Mouse (Mus musculus) layer of hippocampus, adult 2 months (tissue): ENCODE results near the gene Hmg20b. TPM values are rescaled to one million over a fixed set of nuclear protein-coding genes. Genes with fewer than 3 reads are reported as not detected.

Source experiments
- DNase-seq, 2 experiments: peaks; one replicate each; pipeline ENCODE4 v3.0.0; 2022; ENCODE audit warnings: low spot score in 2 of 2
- H3K27ac ChIP-seq: fragments of 200-600 bp; 2 replicates; pipeline ENCODE4 v1.8.1; 2022
- H3K4me3 ChIP-seq: fragments of 200-600 bp; 2 replicates; pipeline ENCODE4 v1.8.1; 2022; ENCODE audit warnings: mild to moderate bottlenecking
- CTCF ChIP-seq: fragments of 200-600 bp; conservative IDR thresholded peaks from 2 replicates; pipeline ENCODE4 v1.8.1; 2022; ENCODE audit warnings: antibody characterized with exemption, mild to moderate bottlenecking, moderate library complexity
- total RNA-seq, 2 experiments: library from RNA; stranded (reverse); gene quantifications; 2 replicates each; pipeline ENCODE4 v1.2.3; 2021

Hmg20b gene
- total RNA-seq, 2 experiments from 2014 or later = 27.5 to 30.8 TPM

GRCm38 (mm10) chr10:81316338-81317060 is 33.8 kb downstream of the Hmg20b start:
- H3K4me3 ChIP-seq = no peak overlapping the region
- peak; percentile 70 for TF ChIP-seq CTCF
- H3K27ac ChIP-seq = peak overlapping the region; percentile 39; the same call in 1 of the 2 replicates
- peak in 1 of 2 experiments; percentile 45 for DNase-seq

- no peak for TF ChIP-seq CTCF
- no peak overlapping the region for H3K4me3 ChIP-seq
- DNase-seq = no peak
- no peak overlapping the region for H3K27ac ChIP-seq
These were observed 34.7 kb downstream of the Hmg20b start for GRCm38 (mm10) chr10:81315587-81315986.

- H3K27ac ChIP-seq = no peak overlapping the region
- no peak for DNase-seq
- no peak for TF ChIP-seq CTCF
- H3K4me3 ChIP-seq = no peak overlapping the region
These were observed 36.1 kb downstream of the Hmg20b start for GRCm38 (mm10) chr10:81314201-81314600.

- Histone ChIP-seq H3K27ac (no peak overlapping the region), H3K4me3 (no peak overlapping the region)
- TF ChIP-seq CTCF = no peak
- no peak for DNase-seq
These were observed 36.7 kb downstream of the Hmg20b start for GRCm38 (mm10) chr10:81313581-81313980.

GRCm38 (mm10) chr10:81309571-81309970 is 40.7 kb downstream of the Hmg20b start:
- Histone ChIP-seq H3K4me3 (no peak overlapping the region), H3K27ac (no peak overlapping the region)
- no peak for DNase-seq
- TF ChIP-seq CTCF = no peak

- Histone ChIP-seq H3K27ac (peak overlapping the region; percentile 70), H3K4me3 (no peak overlapping the region)
- no peak for DNase-seq
- no peak for TF ChIP-seq CTCF
These were observed 43.2 kb downstream of the Hmg20b start for GRCm38 (mm10) chr10:81306837-81307682.

GRCm38 (mm10) chr10:81306173-81306668 is 44.1 kb downstream of the Hmg20b start:
- TF ChIP-seq CTCF = no peak
- Histone ChIP-seq H3K4me3 (no peak overlapping the region), H3K27ac (peak overlapping the region; percentile 70)
- no peak for DNase-seq

- Histone ChIP-seq H3K4me3 (no peak overlapping the region), H3K27ac (peak overlapping the region; percentile 70; the same call in 1 of the 2 replicates)
- no peak for DNase-seq
- no peak for TF ChIP-seq CTCF
These were observed 44.6 kb downstream of the Hmg20b start for GRCm38 (mm10) chr10:81305663-81306062.

- peak; percentile 88 for TF ChIP-seq CTCF
- 0 out of 2 replicates have a peak overlapping the region, but pooled peaks have one; percentile 33 for H3K27ac ChIP-seq
- H3K4me3 ChIP-seq = no peak overlapping the region
- peak in 1 of 2 experiments; percentile 55 for DNase-seq
These were observed 45.6 kb downstream of the Hmg20b start for GRCm38 (mm10) chr10:81304597-81305238.

- DNase-seq = no peak
- Histone ChIP-seq H3K4me3 (no peak overlapping the region), H3K27ac (peak overlapping the region; percentile 83)
- TF ChIP-seq CTCF = no peak
These were observed 46.5 kb downstream of the Hmg20b start for GRCm38 (mm10) chr10:81303761-81304160.

- H3K27ac ChIP-seq = peak overlapping the region; percentile 83
- peak overlapping the region; percentile 33 for H3K4me3 ChIP-seq
These were observed 47.0 kb downstream of the Hmg20b start for GRCm38 (mm10) chr10:81303258-81303657.

GRCm38 (mm10) chr10:81302781-81303218 is 47.5 kb downstream of the Hmg20b start:
- peak; percentile 65 to 71 for DNase-seq
- Histone ChIP-seq H3K4me3 (peak overlapping the region; percentile 33; the same call in 1 of the 2 replicates), H3K27ac (peak overlapping the region; percentile 83)
- TF ChIP-seq CTCF = no peak

More at GRCm38 (mm10) chr10:81303258-81303657, 47.0 kb downstream of the Hmg20b start:
- no peak for TF ChIP-seq CTCF
- no peak for DNase-seq
